Mouse (Mus musculus) ES-CJ7 (cell line): ENCODE data around the gene 1110012L19Rik.
"Not testable (repeated sequence)": the region's sequence is repeated elsewhere in the genome, so short reads cannot be mapped to it uniquely, and the experiment has no call there.

Experiments
- DNase-seq: peaks from one replicate; pipeline ENCODE4 v3.0.0; 2011; ENCODE audit warnings: low read depth, low spot score

Gene 1110012L19Rik

GRCm38 (mm10) chrX:70385276-70385961, at the start of gene 1110012L19Rik:
TSS of gene 1110012L19Rik (plus strand) at chrX:70385877.
- DNase-seq = peak; percentile 81

GRCm38 (mm10) chrX:70362985-70363384, 22.7 kb upstream of the 1110012L19Rik start:
- DNase-seq = no peak

- DNase-seq = no peak
These were observed 22.2 kb upstream of the 1110012L19Rik start for GRCm38 (mm10) chrX:70363446-70363845.

GRCm38 (mm10) chrX:70364202-70364601, 21.5 kb upstream of the 1110012L19Rik start:
- DNase-seq = no peak

GRCm38 (mm10) chrX:70364661-70365613, 20.7 kb upstream of the 1110012L19Rik start, which contains the start of gene Ids:
TSS of gene Ids (minus strand) at chrX:70365084.
- peak; percentile 88 for DNase-seq

- not testable (repeated sequence) for DNase-seq
These were observed 15.9 kb upstream of the 1110012L19Rik start for GRCm38 (mm10) chrX:70369758-70370157.

GRCm38 (mm10) chrX:70374469-70375110, 11.1 kb upstream of the 1110012L19Rik start:
- not testable (repeated sequence) for DNase-seq

GRCm38 (mm10) chrX:70384917-70385275, 781 bp upstream of the 1110012L19Rik start:
- DNase-seq = no peak

GRCm38 (mm10) chrX:70385962-70386351, 280 bp downstream of the 1110012L19Rik start:
- no peak for DNase-seq

- not testable (repeated sequence) for DNase-seq
These were observed 7.0 kb downstream of the 1110012L19Rik start for GRCm38 (mm10) chrX:70392636-70393035.

GRCm38 (mm10) chrX:70425473-70425872, 39.8 kb downstream of the 1110012L19Rik start:
- DNase-seq = not testable (repeated sequence)
